Mouse (Mus musculus) right cerebral cortex, postnatal 25 days (tissue): ENCODE measurements around the gene Iqschfp.

Source experiments
- DNase-seq: peaks from one replicate; pipeline ENCODE4 v3.0.0; 2022

The Iqschfp gene

GRCm38 (mm10) chr3:68582103-68582740 lies 690.2 kb downstream of the Iqschfp start:
- DNase-seq: no peak

- DNase-seq: no peak
Observed at GRCm38 (mm10) chr3:68583031-68583693, 691.1 kb downstream of the Iqschfp start.

- DNase-seq: no peak
Observed at GRCm38 (mm10) chr3:68583771-68584511, 691.9 kb downstream of the Iqschfp start.

- DNase-seq: no peak
Observed at GRCm38 (mm10) chr3:68585213-68585612, 693.2 kb downstream of the Iqschfp start.

GRCm38 (mm10) chr3:68586646-68587064 lies 694.6 kb downstream of the Iqschfp start:
- DNase-seq: no peak

GRCm38 (mm10) chr3:68587567-68588245 lies 695.7 kb downstream of the Iqschfp start:
- no peak for DNase-seq

- no peak for DNase-seq
Observed at GRCm38 (mm10) chr3:68589220-68589840, 697.3 kb downstream of the Iqschfp start.

- DNase-seq: no peak
Observed at GRCm38 (mm10) chr3:68590436-68590835, 698.4 kb downstream of the Iqschfp start.

GRCm38 (mm10) chr3:68592575-68592974 lies 700.5 kb downstream of the Iqschfp start:
- no peak for DNase-seq

- peak; percentile 62 for DNase-seq
Observed at GRCm38 (mm10) chr3:68593073-68593867, 701.2 kb downstream of the Iqschfp start.

GRCm38 (mm10) chr3:68595316-68595925 lies 703.4 kb downstream of the Iqschfp start:
- DNase-seq: no peak

GRCm38 (mm10) chr3:68596938-68597337 lies 704.9 kb downstream of the Iqschfp start:
- no peak for DNase-seq

- DNase-seq: no peak
Observed at GRCm38 (mm10) chr3:68602891-68603290, 710.9 kb downstream of the Iqschfp start.

- no peak for DNase-seq
Observed at GRCm38 (mm10) chr3:68604467-68604866, 712.4 kb downstream of the Iqschfp start.

GRCm38 (mm10) chr3:68604962-68605361 lies 712.9 kb downstream of the Iqschfp start:
- DNase-seq: no peak

- DNase-seq: no peak
Observed at GRCm38 (mm10) chr3:68605942-68606603, 714.0 kb downstream of the Iqschfp start.

- DNase-seq: peak; percentile 56
Observed at GRCm38 (mm10) chr3:68606730-68607129, 714.7 kb downstream of the Iqschfp start.

- DNase-seq: no peak
Observed at GRCm38 (mm10) chr3:68607336-68607735, 715.3 kb downstream of the Iqschfp start.

- peak; percentile 89 for DNase-seq
Observed at GRCm38 (mm10) chr3:68608848-68609497, 716.9 kb downstream of the Iqschfp start.

GRCm38 (mm10) chr3:68610011-68610410 lies 718.0 kb downstream of the Iqschfp start:
- no peak for DNase-seq
